Mouse (Mus musculus): Measurements from ENCODE around the gene Depdc5.

Gene Depdc5

DNA sequence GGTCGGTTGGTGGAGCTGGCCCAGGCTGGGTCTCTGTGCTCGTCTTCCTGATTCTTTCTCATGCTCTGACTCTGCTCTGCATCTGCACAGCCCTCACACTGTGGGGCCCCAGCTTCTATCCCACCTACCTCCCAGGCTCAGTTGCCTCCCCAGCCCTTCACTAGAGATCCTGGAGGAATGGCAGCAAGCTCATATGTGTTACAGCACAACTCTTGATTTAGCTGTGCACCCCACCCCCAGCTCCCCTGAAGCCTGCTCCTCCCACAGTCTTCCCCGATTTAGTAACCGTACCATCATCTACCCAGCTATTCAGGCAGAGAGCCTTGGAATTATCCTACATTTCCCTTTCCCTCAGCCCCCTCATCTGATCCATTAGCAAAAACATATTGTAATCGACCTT lies 137.6 kb downstream of the Depdc5 start:
- peak; percentile 62 to 76 for DNase-seq (ENCODE audit: low spot score in 2 of 2)

DNA sequence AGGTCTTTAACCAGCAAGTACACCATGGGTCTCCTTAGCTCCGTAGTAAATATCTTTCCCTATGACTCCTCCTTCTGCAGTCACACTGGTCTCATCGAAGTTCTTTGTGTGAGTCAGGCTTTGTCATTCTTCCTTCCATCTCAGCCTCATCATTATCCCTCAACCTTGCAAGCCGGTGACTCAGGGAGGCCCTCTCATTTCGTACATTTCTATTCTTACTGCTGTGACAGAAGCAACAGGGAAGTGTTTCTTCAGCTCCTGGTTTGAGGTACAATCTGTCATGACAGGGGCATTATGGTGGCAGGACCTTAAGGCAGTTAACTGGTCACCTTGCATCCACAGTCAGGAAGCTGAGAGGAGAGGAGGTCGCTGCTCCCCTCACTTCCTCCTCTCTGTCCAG lies 139.3 kb downstream of the Depdc5 start:
- DNase-seq (ENCODE audit: low spot score in 2 of 2) = no peak

DNA sequence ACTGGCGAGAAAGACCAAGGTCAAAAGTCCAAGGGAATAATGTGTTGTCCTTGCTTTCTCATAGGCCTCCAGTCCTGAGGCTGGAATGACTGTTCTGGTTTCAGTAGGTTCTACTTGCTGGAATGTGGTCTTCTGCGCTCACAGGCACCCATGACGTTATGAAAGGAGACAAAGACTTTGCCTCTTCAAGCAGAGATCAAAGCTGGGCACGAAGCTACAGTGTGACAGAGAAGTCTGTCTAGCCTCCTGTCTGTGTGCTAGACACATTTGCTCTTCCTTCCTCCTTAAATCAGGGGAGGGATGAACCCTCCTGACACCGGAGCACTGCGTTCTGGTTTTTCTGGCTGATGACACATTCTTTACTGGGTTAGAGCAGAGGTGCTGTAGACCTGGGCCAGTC lies 140.0 kb downstream of the Depdc5 start:
- no peak for DNase-seq (ENCODE audit: low spot score in 2 of 2)

DNA sequence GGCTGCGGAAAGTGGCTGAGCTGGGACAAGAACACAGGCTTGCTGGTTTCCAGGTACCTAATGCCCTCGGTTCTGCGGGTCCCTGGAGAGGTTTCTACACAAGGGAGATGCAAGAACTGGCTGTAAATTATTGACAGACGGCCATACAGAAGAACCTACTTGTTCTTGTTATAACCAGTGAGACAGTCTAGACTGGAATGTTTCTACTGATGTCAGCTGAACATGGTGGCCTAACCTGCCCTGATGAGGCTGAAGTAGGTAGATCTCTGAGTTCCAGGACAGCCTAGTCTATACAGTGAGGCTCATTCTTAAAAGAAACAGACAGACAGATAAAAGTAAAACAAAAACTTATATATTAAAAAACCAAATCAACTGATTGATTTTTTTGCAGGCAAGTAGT lies 140.6 kb downstream of the Depdc5 start:
- DNase-seq (ENCODE audit: low spot score in 2 of 2) = no peak

DNA sequence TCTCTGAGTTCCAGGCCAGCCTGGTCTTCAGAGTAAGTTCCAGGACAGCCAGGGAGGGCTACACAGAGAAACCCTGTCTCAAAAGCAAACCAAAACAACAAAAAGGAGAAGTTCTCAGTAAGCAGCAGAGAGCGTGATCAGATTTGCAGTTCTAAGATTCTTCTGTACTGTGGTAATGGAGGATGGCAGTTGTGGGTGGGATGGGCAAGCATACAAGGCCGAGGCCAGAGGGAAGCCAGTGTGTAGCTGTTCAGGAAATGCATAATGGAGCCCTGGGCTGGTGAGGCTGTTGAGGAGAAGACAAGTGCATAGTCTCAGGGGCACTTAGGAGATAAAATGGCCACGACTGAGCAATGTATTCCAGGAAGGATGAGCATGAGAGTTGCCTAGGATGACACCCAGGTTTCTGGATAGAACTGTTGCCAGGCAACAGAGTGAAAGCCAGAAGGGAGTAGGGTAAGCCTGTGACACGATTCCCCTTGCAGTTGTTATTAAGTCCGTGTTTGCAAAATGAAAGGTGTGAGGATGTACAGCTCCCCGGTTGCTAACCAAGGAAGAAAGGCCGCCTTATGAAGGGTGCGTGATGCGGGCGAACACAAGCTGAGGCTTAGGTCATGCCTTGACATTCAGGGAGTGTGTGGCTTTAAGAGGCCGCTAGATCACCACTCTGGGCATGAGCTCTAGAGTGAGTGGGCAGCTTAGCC lies 142.1 kb downstream of the Depdc5 start:
- no peak for DNase-seq (ENCODE audit: low spot score in 2 of 2)

DNA sequence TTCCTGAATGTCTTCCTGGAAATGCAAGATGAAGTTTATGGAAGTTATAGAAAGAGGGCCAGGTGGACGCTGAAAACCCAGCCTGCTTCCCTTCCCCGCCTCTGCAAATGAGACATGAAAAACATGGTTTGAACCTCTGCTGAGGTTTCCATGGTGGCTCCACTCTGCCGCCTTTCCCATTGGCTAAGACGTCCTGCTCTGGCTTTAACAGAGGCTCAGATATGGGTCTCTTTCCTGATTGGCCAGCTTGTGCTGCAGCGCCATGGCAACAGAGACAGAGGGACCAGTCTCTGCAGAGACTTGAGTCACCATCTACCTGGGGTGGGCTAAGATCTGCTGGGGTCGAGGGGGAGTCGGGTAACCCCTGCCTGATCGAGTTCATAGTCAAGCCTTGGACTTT lies 143.2 kb downstream of the Depdc5 start:
- DNase-seq (ENCODE audit: low spot score in 2 of 2) = peak; percentile 66 to 85

DNA sequence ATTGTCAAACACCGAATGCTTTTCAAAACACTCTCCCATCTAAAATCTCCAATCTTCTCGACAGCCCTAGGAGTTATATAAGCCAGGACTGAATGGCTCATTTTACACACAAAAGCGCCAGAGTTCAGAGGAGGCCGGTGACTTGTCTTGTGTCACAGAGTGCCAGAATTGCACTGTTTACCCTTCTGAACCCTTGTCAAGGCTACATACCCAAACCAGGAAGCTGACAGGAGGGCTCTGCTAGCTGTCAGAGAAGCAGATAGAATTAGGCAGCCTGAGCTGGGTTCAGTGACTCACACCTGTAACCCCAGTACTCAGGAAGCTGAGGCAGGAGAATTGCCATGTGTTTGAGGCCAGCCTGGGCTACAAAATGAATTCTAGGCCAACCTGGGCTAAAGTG lies 143.9 kb downstream of the Depdc5 start:
- DNase-seq (ENCODE audit: low spot score in 2 of 2) = no peak

DNA sequence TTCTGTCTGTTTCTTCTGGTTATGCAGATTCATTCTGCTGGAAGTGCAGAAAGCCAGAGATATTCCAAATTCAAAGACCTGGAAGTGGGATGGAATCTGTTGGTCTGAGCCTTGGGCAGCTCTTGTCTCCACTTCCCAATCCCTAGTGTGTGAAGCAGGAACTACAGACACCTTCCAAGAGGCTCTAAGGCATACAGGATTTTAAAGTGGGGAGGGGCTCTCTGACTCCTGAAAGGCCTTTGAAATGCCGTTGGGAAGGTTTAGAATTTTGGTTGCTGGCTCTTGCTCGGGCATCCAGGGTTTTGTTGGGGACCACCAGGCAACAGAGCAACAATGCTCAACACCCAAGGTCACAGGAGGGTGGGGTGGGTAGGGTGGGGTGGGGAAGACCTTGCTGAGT lies 145.8 kb downstream of the Depdc5 start:
- no peak for DNase-seq (ENCODE audit: low spot score in 2 of 2)

DNA sequence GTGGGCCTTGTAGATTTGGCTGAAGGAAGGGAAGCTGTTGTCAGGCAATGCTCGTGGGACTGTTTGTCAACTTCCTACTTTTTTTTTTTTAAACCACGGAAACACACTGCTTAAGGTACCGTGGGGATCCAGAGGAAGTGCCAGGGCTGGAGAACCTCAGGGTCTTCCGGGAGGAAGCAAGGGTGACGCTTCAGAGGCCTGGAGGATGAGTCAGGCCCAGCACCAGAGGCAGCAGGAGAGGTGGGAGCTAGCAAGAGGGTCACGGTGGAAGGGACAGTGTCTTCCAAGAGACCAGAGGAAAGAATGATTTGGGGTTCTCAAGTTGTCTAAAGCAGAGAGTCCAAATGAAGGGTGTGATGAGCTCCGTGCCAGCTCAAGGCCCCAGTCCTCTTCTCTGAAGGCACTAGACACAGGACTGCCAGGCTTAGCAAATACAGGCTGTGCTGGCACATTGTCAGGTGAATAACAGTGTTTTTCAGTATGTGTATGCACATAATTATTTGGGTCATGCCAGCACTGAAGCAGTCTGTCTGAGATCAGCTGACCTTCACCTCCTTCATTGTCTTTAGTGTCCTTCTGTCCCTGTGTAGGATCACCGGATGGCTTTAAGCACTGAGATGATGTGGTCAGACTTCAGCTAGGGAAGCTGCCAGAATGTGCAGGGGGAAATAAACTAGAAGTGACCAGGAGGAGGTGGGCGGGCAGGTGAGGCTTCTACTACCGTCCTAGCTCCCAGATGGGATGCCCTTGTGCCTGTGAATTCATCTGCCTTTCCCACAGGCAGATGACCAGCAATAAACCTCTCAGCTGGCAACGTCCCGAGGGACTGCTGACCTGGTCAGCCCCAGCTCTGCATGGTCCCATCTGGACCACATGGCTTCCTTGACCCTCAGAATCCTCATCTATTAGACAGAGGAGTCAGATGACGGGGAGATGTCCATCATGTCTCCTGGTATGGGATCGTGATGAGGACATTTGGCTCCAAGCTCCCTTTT lies 146.6 kb downstream of the Depdc5 start:
- no peak for DNase-seq (ENCODE audit: low spot score in 2 of 2)

DNA sequence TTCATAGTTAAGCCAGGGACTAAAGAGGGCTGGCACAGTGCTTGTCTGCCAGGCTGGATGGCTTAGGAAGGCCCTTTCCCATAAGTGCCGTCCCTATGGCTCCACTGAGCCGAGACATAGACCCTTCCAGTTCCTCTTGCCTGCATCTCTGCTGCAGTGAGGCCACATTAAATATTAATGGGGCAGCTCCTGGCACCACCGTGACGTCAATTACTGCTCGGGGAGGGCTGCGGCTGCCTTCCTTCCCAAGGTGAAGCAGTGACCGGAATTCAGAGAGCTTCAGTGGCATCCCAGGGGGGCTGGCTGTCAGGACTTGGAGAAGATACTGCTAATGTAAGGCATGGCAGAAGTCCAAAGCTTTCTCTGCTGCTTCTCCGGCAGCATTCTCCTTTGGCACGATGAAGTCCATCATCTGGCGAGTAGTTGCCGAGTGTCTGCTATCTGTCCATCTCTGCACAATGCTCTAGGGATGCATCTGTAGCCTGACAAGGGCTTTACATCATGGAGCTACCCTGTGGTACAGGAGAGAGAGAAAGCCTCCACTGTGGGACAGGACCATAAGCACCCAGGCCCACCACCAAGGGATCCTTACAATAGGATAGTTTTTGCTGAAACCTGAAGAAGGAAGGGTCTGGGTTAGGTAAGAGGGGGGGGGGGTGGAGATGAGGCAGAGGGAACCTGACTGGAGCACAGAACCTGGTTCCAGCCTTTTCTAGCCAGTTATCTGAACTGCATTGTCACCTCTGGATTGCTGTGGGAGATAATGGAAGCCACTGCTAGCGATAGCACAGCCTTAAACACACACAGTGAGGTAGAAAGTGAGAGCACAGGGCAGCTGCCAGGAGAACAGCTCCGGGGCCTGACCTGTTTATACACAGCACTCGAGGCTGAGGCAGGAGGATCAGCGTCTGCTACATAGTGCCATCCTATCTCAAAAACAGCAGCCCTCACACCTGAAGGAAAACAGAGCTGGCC lies 147.9 kb downstream of the Depdc5 start:
- no peak for DNase-seq (ENCODE audit: low spot score in 2 of 2)

DNA sequence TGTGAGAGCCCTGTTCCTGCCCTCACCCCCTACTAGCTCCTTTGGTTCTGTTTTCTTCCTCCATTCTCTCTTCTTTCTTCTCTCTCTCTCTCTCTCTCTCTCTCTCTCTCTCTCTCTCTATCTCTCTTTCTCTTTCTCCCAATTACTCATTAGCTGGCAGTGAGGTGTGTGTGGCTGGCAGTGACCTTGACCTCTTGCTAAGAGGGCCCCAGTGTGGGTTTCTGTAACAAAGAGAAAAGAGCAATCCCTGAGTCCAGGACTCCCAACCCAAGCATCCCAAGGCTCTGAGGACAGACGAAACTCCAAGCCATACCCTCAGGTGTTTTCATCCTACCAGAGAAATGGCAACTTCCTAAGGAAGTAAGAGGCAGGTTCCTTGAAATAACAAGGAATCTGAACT lies 150.6 kb downstream of the Depdc5 start:
- DNase-seq (ENCODE audit: low spot score in 2 of 2) = no peak

DNA sequence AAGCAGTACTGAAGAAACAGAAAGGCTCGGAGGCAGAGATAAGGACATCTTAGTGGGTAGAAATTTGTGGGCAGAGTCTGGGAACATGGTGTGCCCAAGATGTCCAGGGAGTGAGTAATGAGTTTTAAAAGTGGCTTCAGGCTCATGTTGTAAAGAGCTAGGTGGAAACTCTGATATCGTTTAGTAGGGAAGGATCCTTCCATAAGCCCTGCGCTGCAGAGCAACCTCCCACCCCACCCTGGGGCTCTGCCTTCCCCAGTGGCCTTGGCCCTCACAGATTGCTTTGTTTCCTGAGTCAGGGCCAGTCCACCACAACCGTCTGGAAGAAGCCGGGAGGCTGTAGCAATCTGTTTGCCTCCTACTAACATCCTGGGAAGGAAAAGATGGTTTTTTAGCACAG lies 152.1 kb downstream of the Depdc5 start:
- DNase-seq (ENCODE audit: low spot score in 2 of 2) = no peak

DNA sequence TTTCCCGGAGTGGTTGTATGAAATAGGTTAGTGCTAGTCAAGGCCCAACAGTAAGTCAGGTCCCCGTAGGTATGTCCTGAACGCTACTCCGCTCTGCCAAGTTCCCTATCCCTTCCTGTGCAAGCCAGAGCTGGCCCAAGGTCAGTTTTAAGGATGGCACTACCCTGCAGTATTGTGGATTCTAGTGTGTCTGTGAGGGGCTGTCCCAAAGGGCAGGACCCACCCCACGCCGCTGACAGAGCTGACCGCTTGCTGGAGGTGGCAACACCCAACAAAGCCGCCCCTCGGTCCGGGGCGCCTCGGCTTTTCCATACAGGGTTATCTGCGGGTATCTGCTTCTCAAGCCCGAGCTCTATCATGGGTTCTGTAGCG lies 154.7 kb downstream of the Depdc5 start:
- DNase-seq (ENCODE audit: low spot score in 2 of 2) = no peak

DNA sequence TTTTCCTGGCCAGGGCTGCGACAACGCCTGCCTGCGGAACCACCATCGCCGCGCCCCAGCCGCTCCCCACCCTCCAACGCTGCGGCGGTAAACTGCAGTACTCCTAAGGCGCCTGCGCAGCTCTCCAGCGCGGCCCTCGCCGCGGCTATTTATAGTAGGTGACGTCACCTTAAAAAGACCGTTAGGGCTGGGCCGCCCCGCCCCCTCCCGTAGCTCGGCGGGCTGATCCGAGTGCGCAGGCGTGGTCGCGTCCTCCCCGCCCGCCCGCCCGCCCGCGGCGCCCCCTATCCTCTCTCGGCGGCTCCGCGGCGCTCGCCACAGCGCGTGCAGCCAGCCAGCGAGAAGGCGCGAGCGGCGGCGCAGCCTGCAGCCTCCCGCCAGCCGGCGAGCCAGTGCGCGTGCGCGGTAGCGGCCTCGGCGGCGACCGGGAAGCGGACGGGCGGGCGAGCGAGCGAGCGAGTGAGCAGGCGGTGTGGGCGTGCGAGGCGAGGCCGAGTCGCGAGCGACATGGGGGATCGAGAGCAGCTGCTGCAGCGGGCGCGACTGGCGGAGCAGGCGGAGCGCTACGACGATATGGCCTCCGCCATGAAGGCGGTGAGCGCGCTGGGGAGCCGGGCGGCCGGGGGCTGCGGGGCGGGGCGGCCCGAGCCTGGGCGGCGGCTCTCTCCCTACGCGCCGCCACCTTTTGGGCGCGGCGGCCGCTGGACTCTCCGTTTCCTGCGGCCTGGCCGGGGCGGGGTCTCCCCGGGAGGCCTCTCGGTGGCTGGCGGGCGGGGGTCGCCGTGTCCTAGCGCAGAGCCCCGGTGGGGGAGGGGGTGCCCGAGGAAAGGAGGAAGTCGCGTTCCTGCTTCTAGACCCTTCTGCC lies 155.3 kb downstream of the Depdc5 start, which contains the start of gene Ywhah:
Ywhah (plus strand) TSS at position 256 of the 865 bp plus-strand sequence.
- peak; percentile 95 to 97 for DNase-seq (ENCODE audit: low spot score in 2 of 2)

DNA sequence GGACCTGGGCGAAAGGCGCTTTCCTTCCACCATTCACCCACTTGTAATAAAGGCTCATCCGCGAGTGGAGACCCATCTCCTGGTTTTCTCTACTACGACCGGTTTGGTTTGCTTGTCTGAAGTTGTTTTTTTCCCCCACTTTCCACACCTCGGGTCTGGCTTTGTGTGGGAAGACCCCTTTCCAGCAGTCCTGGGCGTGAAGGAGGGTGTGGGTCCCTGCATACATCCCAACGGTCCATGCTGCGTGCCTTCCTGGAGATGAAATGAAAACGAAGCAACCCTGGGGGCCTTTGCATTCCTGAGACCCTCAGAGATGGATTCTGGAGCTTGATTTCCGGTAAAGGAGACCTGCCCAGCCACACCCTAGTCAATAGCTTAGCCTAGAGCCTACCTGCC lies 155.9 kb downstream of the Depdc5 start:
- no peak for DNase-seq (ENCODE audit: low spot score in 2 of 2)

DNA sequence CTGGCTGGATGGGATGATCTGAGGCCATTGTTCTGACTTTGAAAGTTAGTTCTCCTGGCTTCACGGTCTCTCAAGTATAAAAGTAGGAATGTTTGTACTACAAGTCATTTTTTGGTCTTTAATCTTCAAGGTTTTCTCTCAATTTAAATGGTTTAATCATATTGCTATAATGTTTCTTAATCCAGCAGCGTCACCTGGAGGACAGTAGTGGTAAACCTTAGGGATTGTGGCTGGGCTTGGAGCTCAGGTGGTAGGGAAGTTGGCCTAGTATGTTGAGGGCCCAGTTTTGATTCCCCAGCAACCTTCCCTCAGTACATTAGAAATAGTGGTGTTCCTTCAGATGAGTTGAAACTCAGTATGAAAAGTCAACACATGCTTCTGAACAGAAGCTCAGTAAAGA lies 158.1 kb downstream of the Depdc5 start:
- no peak for DNase-seq (ENCODE audit: low spot score in 2 of 2)

DNA sequence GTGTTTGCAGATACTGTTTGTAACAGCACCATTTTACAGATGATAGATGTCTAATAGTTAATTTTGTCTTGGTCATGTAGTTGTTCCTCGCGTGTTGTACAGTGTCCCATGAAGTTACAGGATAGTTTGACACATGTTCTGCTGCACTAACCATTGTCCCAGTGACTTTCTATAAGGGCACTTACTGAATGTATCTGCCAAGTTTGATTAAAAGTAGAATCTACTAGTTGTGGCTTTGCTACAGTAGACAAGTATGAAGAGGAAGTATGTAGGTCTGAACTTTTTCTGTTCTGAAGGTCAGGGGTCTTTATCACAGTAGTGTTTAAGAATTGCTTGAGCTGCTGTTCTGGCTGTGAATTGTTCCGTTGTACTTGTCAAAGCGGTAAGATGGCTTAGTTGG lies 159.8 kb downstream of the Depdc5 start:
- no peak for DNase-seq (ENCODE audit: low spot score in 2 of 2)

DNA sequence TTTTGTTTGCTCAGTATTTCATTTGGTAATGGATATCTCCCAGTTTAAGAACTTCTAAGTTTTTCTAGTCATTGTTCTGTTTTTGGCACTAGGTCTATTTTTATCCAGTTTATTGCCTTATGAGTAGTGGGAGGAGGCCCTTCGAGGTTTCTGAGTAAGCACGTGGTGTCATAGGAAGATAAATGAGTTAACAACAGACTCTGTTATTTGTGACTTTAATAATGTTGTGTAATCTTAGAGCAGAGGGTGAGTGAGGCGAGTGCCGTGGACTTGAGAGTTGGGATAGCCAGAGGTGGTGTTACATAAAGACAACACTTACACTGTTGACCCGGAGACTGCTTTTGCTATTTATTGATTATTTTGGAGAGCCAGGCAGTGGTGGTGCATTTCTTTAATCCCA lies 161.0 kb downstream of the Depdc5 start:
- no peak for DNase-seq (ENCODE audit: low spot score in 2 of 2)

DNA sequence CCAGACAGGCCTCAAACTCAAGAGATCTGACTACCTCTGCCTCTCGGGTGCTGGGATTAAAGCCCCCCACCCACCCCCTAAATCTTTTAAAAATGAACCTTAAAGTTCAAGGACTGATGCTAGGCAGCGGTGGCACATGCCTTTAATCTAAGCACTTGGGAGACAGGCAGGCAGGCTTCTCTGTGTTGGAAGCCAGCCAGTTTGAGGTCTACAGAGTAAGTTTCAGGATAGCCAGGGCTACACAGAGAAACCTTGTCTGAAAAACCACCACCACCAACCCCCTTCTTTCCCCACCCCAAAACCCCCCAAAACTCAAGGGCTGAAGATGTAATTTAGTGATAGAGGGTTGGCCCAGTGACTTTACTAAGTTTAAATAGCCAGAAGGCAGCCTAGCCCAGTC lies 165.2 kb downstream of the Depdc5 start:
- DNase-seq (ENCODE audit: low spot score in 2 of 2) = no peak

DNA sequence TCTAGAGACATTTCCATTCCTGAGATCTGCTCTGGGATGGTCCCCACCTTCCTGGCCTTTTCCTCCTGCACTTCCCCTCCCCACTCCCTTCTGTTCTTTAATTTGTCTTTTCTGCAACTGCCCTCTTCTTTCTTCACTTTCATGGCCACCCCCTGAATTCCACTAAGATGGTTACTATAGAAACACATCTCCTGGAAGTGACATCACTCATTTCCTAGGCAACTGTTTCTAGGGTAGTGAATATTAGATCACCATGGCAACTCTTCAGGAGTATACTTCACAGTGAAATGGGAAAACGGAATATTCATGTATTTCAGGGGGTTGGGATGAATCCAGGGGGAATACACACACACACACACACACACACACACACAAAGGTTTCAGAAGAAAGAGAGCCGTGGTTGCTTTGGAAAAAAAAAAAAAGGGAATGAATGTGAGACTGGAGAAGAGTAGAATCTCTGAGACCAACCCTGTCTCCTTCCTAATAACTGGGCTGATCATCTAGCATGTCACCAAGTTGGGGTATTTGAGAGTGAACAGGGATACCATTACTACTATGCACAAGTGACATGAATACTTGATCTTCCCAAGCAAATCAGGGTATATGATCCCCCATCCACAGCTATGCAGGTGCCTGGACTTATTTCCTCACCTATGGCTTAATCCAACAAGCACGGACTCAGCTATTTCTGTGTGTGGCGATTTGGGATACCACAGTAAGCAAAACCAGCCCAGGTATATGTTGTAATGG lies 167.1 kb downstream of the Depdc5 start:
- DNase-seq (ENCODE audit: low spot score in 2 of 2) = no peak
